Mouse (Mus musculus): ENCODE measurements around the gene Pitpnm3. TPM values are rescaled to one million over a fixed set of nuclear protein-coding genes. Genes with fewer than 3 reads are reported as not detected.
A peak's percentile ranks its signal among the peaks of the same experiment; 100 is the strongest.

Gene Pitpnm3
- polyA plus RNA-seq, 1 experiment from 2014 or later: 1.8 TPM

GRCm38 (mm10) chr11:72048730-72049129 is 86.8 kb downstream of the Pitpnm3 start:
- no peak overlapping the region for H3K9ac ChIP-seq (replicated peaks)
- peaks cover 15% of the 10 kb centered on the region; the same call in 1 of the 2 replicates for H3K36me3 ChIP-seq
- no peak overlapping the region for H3K4me3 ChIP-seq (replicated peaks)
- H3K4me2 ChIP-seq (replicated peaks): no peak overlapping the region
- peaks cover 37% of the 10 kb centered on the region for H3K4me1 ChIP-seq (replicated peaks)
- no peak for ATAC-seq
- peaks cover 34% of the 10 kb centered on the region for H3K27me3 ChIP-seq
- H3K27ac ChIP-seq: no peak overlapping the region
- H3K9me3 ChIP-seq: no peaks in the 10 kb centered on the region
- 61% methylated on average over 6 of the region's 6 CpGs for WGBS

GRCm38 (mm10) chr11:72044231-72044630 is 91.3 kb downstream of the Pitpnm3 start:
- H3K27ac ChIP-seq: no peak overlapping the region
- peaks cover 15% of the 10 kb centered on the region; the same call in 1 of the 2 replicates for H3K36me3 ChIP-seq
- peaks cover 50% of the 10 kb centered on the region for H3K4me1 ChIP-seq (replicated peaks)
- no peak for ATAC-seq
- peak overlapping the region; percentile 69; the same call in 1 of the 2 replicates for H3K4me3 ChIP-seq (replicated peaks)
- H3K27me3 ChIP-seq: peaks cover under 1% of the 10 kb centered on the region
- no peak overlapping the region for H3K9ac ChIP-seq (replicated peaks)
- no peaks in the 10 kb centered on the region for H3K9me3 ChIP-seq
- WGBS: 82% methylated on average over 3 of the region's 3 CpGs
- H3K4me2 ChIP-seq (replicated peaks): peak overlapping the region; percentile 87; the same call in 1 of the 2 replicates

- Histone ChIP-seq H3K9ac (replicated peaks) (peak overlapping the region; percentile 59), H3K27me3 (no peaks in the 10 kb centered on the region), H3K9me3 (no peaks in the 10 kb centered on the region), H3K36me3 (peaks cover 15% of the 10 kb centered on the region; the same call in 1 of the 2 replicates), H3K4me1 (replicated peaks) (peaks cover 64% of the 10 kb centered on the region), H3K27ac (no peak overlapping the region), H3K4me3 (replicated peaks) (peak overlapping the region; percentile 69), H3K4me2 (replicated peaks) (peak overlapping the region; percentile 87)
- 0% methylated on average over 14 of the region's 14 CpGs for WGBS
- no peak for ATAC-seq
Measured at GRCm38 (mm10) chr11:72042631-72043030, 92.9 kb downstream of the Pitpnm3 start.

GRCm38 (mm10) chr11:72041768-72042607 is 93.6 kb downstream of the Pitpnm3 start, which contains the start of gene Pimreg:
Gene Pimreg, plus strand, starts transcription at chr11:72042032.
- peak within 1 kb of the TSS; percentile 74 for H3K27ac ChIP-seq
- no peaks in the 10 kb centered on the region for H3K9me3 ChIP-seq
- peak; percentile 91 for ATAC-seq
- H3K9ac ChIP-seq (replicated peaks): peak within 1 kb of the TSS; percentile 66
- H3K4me1 ChIP-seq (replicated peaks): peaks cover 70% of the 10 kb centered on the region
- no peaks in the 10 kb centered on the region for H3K27me3 ChIP-seq
- under 1% methylated on average over 52 of the region's 52 CpGs for WGBS
- H3K36me3 ChIP-seq: peaks cover 15% of the 10 kb centered on the region; the same call in 1 of the 2 replicates
- H3K4me2 ChIP-seq (replicated peaks): peak within 1 kb of the TSS; percentile 87
- H3K4me3 ChIP-seq (replicated peaks): peak within 1 kb of the TSS; percentile 69

GRCm38 (mm10) chr11:72041290-72041767 is 94.2 kb downstream of the Pitpnm3 start:
- ATAC-seq: no peak
- peaks cover 70% of the 10 kb centered on the region for H3K4me1 ChIP-seq (replicated peaks)
- peak overlapping the region; percentile 74; the same call in 1 of the 2 replicates for H3K27ac ChIP-seq
- H3K27me3 ChIP-seq: no peaks in the 10 kb centered on the region
- H3K9me3 ChIP-seq: no peaks in the 10 kb centered on the region
- H3K4me3 ChIP-seq (replicated peaks): peak overlapping the region; percentile 69
- peak overlapping the region; percentile 66 for H3K9ac ChIP-seq (replicated peaks)
- WGBS: 9% methylated on average over 6 of the region's 6 CpGs
- peaks cover 10% of the 10 kb centered on the region; the same call in 1 of the 2 replicates for H3K36me3 ChIP-seq
- H3K4me2 ChIP-seq (replicated peaks): peak overlapping the region; percentile 87

GRCm38 (mm10) chr11:72039599-72040386 is 95.8 kb downstream of the Pitpnm3 start:
- ATAC-seq: peak; percentile 5; the same call in 1 of the 2 replicates
- H3K4me3 ChIP-seq (replicated peaks): peak overlapping the region; percentile 7; the same call in 1 of the 2 replicates
- 16% methylated on average over 16 of the region's 16 CpGs for WGBS
- peak overlapping the region; percentile 62 for H3K27ac ChIP-seq
- peak overlapping the region; percentile 39 for H3K4me2 ChIP-seq (replicated peaks)
- H3K27me3 ChIP-seq: no peaks in the 10 kb centered on the region
- 0 out of 2 replicates have a peak, but pooled peaks cover 1% of the 10 kb centered on the region for H3K36me3 ChIP-seq
- peaks cover 69% of the 10 kb centered on the region for H3K4me1 ChIP-seq (replicated peaks)
- no peaks in the 10 kb centered on the region for H3K9me3 ChIP-seq
- H3K9ac ChIP-seq (replicated peaks): peak overlapping the region; percentile 36

- Histone ChIP-seq H3K4me2 (replicated peaks) (no peak overlapping the region), H3K9ac (replicated peaks) (no peak overlapping the region)
- WGBS: 2% methylated on average over 4 of the region's 4 CpGs
Measured at GRCm38 (mm10) chr11:72037996-72038395, 97.6 kb downstream of the Pitpnm3 start.

GRCm38 (mm10) chr11:72037409-72037808 is 98.2 kb downstream of the Pitpnm3 start, which contains the start of gene Aipl1:
Gene Aipl1, minus strand, starts transcription at chr11:72037509.
- peaks cover 45% of the 10 kb centered on the region for H3K4me1 ChIP-seq (replicated peaks)
- WGBS: 58% methylated on average over 4 of the region's 4 CpGs
- no peaks in the 10 kb centered on the region for H3K9me3 ChIP-seq

More at GRCm38 (mm10) chr11:72037996-72038395, 97.6 kb downstream of the Pitpnm3 start:
- Histone ChIP-seq H3K4me3 (replicated peaks) (no peak overlapping the region), H3K9me3 (no peaks in the 10 kb centered on the region), H3K4me1 (replicated peaks) (peaks cover 51% of the 10 kb centered on the region), H3K27ac (no peak overlapping the region), H3K27me3 (no peaks in the 10 kb centered on the region), H3K36me3 (no peaks in the 10 kb centered on the region)
- no peak for ATAC-seq

GRCm38 (mm10) chr11:72032589-72032988 is 103.0 kb downstream of the Pitpnm3 start:
- no peak overlapping the region for H3K4me2 ChIP-seq (replicated peaks)
- 91% methylated on average over 3 of the region's 3 CpGs for WGBS
- H3K9ac ChIP-seq (replicated peaks): no peak overlapping the region
- no peaks in the 10 kb centered on the region for H3K9me3 ChIP-seq
- no peak overlapping the region for H3K27ac ChIP-seq
- no peaks in the 10 kb centered on the region for H3K36me3 ChIP-seq
- H3K4me3 ChIP-seq (replicated peaks): no peak overlapping the region
- ATAC-seq: no peak
- peaks cover 8% of the 10 kb centered on the region for H3K4me1 ChIP-seq (replicated peaks)
- peaks cover 17% of the 10 kb centered on the region for H3K27me3 ChIP-seq

More at GRCm38 (mm10) chr11:72037409-72037808, 98.2 kb downstream of the Pitpnm3 start, which contains the start of gene Aipl1:
- no peak for ATAC-seq
- H3K36me3 ChIP-seq: no peaks in the 10 kb centered on the region
- H3K27ac ChIP-seq: no peak within 1 kb of the TSS
- no peak within 1 kb of the TSS for H3K4me3 ChIP-seq (replicated peaks)
- no peak within 1 kb of the TSS for H3K4me2 ChIP-seq (replicated peaks)
- no peaks in the 10 kb centered on the region for H3K27me3 ChIP-seq
- no peak within 1 kb of the TSS for H3K9ac ChIP-seq (replicated peaks)

- Histone ChIP-seq H3K36me3 (no peaks in the 10 kb centered on the region), H3K27me3 (peaks cover 19% of the 10 kb centered on the region), H3K4me3 (replicated peaks) (no peak overlapping the region), H3K4me1 (replicated peaks) (peaks cover 3% of the 10 kb centered on the region; the same call in 1 of the 2 replicates), H3K4me2 (replicated peaks) (no peak overlapping the region), H3K9me3 (no peaks in the 10 kb centered on the region), H3K9ac (replicated peaks) (no peak overlapping the region), H3K27ac (no peak overlapping the region)
- ATAC-seq: no peak
- WGBS: 79% methylated on average over 4 of the region's 4 CpGs
Measured at GRCm38 (mm10) chr11:72032091-72032490, 103.5 kb downstream of the Pitpnm3 start.

GRCm38 (mm10) chr11:72031353-72031752 is 104.2 kb downstream of the Pitpnm3 start:
- Histone ChIP-seq H3K4me2 (replicated peaks) (no peak overlapping the region), H3K9ac (replicated peaks) (no peak overlapping the region), H3K27me3 (peaks cover 19% of the 10 kb centered on the region), H3K9me3 (no peaks in the 10 kb centered on the region), H3K36me3 (no peaks in the 10 kb centered on the region), H3K4me3 (replicated peaks) (no peak overlapping the region), H3K27ac (no peak overlapping the region), H3K4me1 (replicated peaks) (peaks cover 3% of the 10 kb centered on the region; the same call in 1 of the 2 replicates)
- 94% methylated on average over 7 of the region's 7 CpGs for WGBS
- no peak for ATAC-seq

Data from midbrain, embryonic 13.5 days (tissue).